Mouse (Mus musculus) spleen, adult 2 months (tissue): Measurements from ENCODE around the gene Crnkl1. TPM values are rescaled to one million over a fixed set of nuclear protein-coding genes. Genes with fewer than 3 reads are reported as not detected.
"Not testable (repeated sequence)": the region's sequence is repeated elsewhere in the genome, so short reads cannot be mapped to it uniquely, and the experiment has no call there.

Source experiments
- DNase-seq, 2 experiments: peaks; one replicate each; pipeline versions ENCODE4 v3.0.0 to v3.0.0-alpha.2; 2012 to 2021; ENCODE audit warnings: low spot score in 2 of 2, low read depth in 1 of 2
- H3K27ac ChIP-seq: fragments of 200-500 bp; 2 replicates; pipeline ENCODE4 v1.5.1; 2012; ENCODE audit warnings: low read length, inconsistent platforms; ENCODE audit not compliant: insufficient read depth
- H3K27me3 ChIP-seq: fragments of 200-500 bp; 2 replicates; pipeline ENCODE4 v1.6.1; 2012; ENCODE audit warnings: mild to moderate bottlenecking, moderate library complexity, low read length, inconsistent platforms; ENCODE audit not compliant: control insufficient read depth, insufficient read depth
- H3K36me3 ChIP-seq: fragments of 200-500 bp; 2 replicates; pipeline ENCODE4 v1.6.1; 2012; ENCODE audit warnings: mild to moderate bottlenecking, low read length, inconsistent platforms; ENCODE audit not compliant: control insufficient read depth, insufficient read depth
- H3K4me1 ChIP-seq: fragments of 200-500 bp; 2 replicates; pipeline ENCODE4 v1.6.1; 2011; ENCODE audit warnings: inconsistent platforms; ENCODE audit not compliant: control insufficient read depth, insufficient read depth, insufficient read length
- H3K4me3 ChIP-seq: fragments of 200-500 bp; 2 replicates; pipeline ENCODE4 v1.5.1; 2011; ENCODE audit warnings: mild to moderate bottlenecking, inconsistent platforms; ENCODE audit not compliant: insufficient read depth, insufficient read length; ENCODE audit errors: extremely low read depth
- CTCF ChIP-seq: fragments of 200-500 bp; IDR thresholded peaks from 2 replicates; pipeline ENCODE4 v1.5.1; 2011; ENCODE audit warnings: mild to moderate bottlenecking, inconsistent platforms; ENCODE audit not compliant: insufficient read depth, insufficient read length, insufficient replicate concordance; ENCODE audit errors: extremely low read depth
- POLR2A ChIP-seq: fragments of 200-500 bp; IDR thresholded peaks from 2 replicates; pipeline ENCODE4 v1.6.1; 2011; ENCODE audit warnings: low read depth, low read length, inconsistent platforms
- WGBS: fragments of 180-500 bp; shearing (Covaris S2); methylation state at CpG from one replicate; pipeline ENCODE4 v1.1.7; 2018; 5-methylcytosine and 5-hydroxymethylcytosine counted together
- polyA plus RNA-seq: library from polyadenylated mRNA; depleted of rRNA; stranded (reverse); fragments of >200 nt; gene quantifications from 2 replicates; pipeline ENCODE4 v1.2.3, GENCODE M21; 2012

The Crnkl1 gene
- polyA plus RNA-seq, 1 experiment, result 10.1 TPM

DNA sequence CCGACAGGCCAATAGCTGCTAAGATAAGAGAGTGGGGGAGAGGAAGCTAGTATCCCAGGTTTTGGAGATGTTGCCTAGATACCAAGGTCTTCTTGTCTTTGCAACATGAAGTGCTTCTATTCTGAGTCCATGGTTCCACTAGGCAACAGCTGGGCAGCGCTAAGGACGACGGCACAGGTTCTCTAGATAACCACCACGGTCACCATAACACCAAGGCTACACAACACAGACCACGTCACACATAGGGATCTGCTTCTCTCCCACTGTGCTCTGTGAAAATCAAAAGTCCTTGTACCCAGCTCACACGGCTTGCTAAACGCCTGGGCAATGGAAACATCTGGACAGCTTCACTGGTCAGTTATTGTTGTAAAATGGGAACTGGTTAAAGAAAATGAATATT, 2.2 kb upstream of the Crnkl1 start:
- DNase-seq, result no peak
- H3K36me3 ChIP-seq, result peaks cover 3% of the 10 kb centered on the region; the same call in 1 of the 2 replicates
- WGBS, result 79% methylated on average over 8 of the region's 8 CpGs
- TF ChIP-seq POLR2A, result no peak
- TF ChIP-seq CTCF, result no peak
- H3K4me3 ChIP-seq, result no peak overlapping the region
- no peak overlapping the region for H3K27ac ChIP-seq
- no peaks in the 10 kb centered on the region; the same call in 1 of the 2 replicates for H3K27me3 ChIP-seq
- no peaks in the 10 kb centered on the region for H3K4me1 ChIP-seq

DNA sequence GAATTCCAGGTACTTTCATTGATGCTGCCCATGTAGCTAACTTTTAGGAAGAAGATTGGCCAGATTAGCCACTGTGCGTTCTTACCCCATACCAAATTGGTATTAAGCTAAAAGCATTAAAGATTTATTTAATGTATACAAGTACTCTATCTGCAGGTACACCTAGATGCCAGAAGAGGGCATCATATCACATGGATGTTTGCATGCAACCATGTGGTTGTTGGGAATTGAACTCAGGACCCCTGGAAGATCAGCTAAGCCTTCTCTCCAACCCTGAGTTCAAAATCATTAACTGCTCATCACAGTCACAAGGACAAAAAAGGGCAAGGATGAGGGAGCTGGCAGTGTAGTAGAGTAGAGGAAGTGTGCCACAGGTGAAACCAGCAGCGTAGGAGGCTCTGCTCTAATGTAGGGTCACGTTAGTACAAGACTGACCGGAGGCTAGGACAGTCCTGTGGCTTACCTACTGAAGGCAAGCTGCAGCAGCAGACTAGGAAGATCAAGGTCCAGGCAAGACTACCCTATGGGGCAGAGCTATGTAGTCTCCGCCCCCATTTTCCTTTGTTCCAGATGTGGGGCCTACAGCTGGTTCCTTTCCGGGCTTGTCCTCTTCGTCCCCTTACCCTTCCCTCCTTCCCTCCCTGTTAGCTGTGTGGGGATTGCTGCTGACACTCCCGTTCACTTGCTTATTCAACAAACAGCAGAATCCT, 13.7 kb downstream of the Crnkl1 start:
- 90% methylated on average over 8 of the region's 8 CpGs for WGBS
- H3K4me1 ChIP-seq, result no peaks in the 10 kb centered on the region
- TF ChIP-seq POLR2A (no peak), CTCF (no peak)
- no peak for DNase-seq
- H3K27ac ChIP-seq, result no peak overlapping the region
- H3K36me3 ChIP-seq, result peaks cover 47% of the 10 kb centered on the region
- H3K4me3 ChIP-seq, result no peak overlapping the region
- H3K27me3 ChIP-seq, result no peaks in the 10 kb centered on the region

DNA sequence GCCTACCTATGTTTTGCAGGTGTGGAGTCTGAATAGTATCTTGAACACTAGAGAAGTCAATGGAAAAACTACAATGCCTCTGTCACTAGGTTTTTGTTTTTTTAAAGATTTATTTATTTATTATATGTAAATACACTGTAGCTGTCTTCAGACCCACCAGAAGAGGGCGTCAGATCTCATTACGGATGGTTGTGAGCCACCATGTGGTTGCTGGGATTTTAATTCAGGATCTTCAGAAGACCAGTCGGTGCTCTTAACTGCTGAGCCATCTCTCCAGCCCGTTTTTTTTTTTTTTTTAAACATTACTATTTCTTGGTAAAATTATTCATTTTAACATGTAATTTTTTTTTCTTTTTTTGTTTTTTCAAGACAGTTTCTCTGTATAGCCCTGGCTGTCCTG, 28.9 kb downstream of the Crnkl1 start:
- not testable (repeated sequence) for H3K4me3 ChIP-seq, H3K4me1 ChIP-seq, H3K36me3 ChIP-seq, DNase-seq, H3K27me3 ChIP-seq, H3K27ac ChIP-seq
- WGBS, result 68% methylated on average over 4 of the region's 4 CpGs

DNA sequence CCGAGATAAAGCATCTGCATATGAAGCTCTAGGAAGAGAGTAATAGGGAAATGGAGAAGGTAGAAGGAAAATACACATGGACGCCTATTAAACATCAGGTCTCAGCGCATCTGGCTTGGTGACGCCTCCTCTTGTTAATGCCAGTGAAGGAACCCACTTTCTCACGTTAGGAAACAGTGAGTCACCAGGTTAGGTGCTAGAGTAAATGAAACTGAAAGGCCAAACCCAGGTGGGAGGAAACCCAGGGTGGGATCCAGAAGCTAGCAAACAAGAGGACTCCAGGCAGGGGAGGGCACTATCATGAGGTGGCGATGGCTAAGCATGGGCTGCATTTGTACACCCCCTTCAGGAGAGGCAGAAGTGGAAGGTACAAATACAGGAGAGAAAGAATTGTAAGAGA, 29.7 kb downstream of the Crnkl1 start:
- peaks cover 3% of the 10 kb centered on the region for H3K36me3 ChIP-seq
- no peaks in the 10 kb centered on the region for H3K27me3 ChIP-seq
- peak in 1 of 2 experiments; percentile 26 for DNase-seq
- peaks cover 6% of the 10 kb centered on the region; the same call in 1 of the 2 replicates for H3K4me1 ChIP-seq
- WGBS, result 71% methylated on average over 6 of the region's 6 CpGs
- TF ChIP-seq CTCF, result no peak
- no peak for TF ChIP-seq POLR2A
- no peak overlapping the region for H3K4me3 ChIP-seq
- H3K27ac ChIP-seq, result no peak overlapping the region

DNA sequence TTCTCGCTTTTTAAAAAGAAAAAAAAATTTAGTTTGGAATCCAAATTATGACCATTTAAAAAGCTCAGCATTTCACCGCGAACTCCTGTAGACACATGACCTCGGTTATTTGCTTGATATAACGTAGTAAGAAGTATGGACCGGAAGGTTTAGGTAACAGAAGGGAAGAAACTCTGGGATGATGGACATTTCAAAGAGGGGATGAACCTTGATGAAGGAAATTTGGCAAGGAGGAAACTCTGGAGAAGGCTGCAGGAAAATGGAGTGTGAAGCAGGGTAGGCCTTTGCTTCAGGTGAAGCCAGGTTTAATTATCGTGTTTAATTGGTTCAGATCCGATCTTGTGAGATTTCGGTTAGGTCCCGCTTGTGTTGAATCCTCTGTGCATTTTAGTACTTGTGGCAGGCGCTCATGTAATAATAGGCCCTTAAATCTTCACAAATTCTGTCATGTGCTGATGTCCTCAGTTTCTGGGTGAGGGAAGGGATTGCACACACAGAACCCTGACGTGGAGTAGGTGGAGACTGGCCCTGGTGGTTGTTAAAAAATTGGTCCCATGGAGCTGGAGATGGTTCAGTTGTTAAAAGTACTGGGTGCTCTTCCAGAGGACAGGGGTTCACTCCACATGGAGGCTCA, 30.7 kb downstream of the Crnkl1 start:
- Histone ChIP-seq H3K4me1 (peaks cover 6% of the 10 kb centered on the region; the same call in 1 of the 2 replicates), H3K27ac (no peak overlapping the region), H3K27me3 (no peaks in the 10 kb centered on the region), H3K36me3 (peaks cover 3% of the 10 kb centered on the region), H3K4me3 (peak overlapping the region; percentile 93; the same call in 1 of the 2 replicates)
- TF ChIP-seq POLR2A (no peak), CTCF (no peak)
- no peak for DNase-seq
- WGBS, result 38% methylated on average over 12 of the region's 12 CpGs

DNA sequence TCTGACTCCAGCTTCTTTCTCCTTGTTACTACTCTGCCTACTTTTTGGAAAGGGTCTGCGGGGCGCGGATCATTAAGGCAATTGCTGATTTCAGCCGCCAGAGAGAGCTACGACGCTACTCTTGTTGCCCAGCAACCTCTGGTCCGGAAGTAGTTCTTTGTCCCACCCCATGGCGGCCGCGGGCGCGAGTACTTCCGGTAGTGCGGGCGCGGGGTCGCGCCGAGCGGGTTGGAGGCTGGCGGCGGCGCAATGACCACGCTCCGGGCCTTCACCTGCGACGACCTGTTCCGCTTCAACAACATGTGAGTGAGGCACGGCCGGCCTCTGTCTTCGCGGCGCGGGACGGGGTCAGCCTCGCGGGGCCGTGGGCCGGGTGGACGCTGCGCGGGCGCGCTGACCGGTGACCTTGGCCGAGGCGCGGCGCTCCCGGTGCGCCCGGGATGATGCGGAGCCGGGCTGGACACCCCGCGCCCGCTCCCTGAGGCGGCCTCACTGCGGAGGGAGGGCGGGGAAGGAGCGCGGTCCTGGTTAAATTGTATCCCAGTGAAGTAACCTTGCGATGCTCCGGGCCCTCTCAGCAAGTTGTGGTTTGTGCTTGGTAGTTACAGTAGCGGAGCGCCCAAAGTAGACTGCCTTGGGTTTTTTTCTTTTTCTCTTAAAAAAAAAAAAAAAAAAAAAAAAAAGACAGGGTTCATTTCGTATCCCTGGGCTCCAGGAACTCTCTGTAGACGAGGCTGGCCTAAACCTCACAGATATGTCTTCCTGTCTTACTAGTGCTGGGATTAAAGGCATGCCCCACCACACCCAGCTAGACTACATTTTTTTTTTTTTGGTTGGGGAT, 31.5 kb downstream of the Crnkl1 start:
- H3K27ac ChIP-seq, result peak overlapping the region; percentile 51
- no peak for TF ChIP-seq POLR2A
- TF ChIP-seq CTCF, result peak; percentile 41; the same call in 1 of the 2 replicates
- DNase-seq, result peak; percentile 62 to 84
- peaks cover 6% of the 10 kb centered on the region; the same call in 1 of the 2 replicates for H3K4me1 ChIP-seq
- no peaks in the 10 kb centered on the region for H3K36me3 ChIP-seq
- under 1% methylated on average over 68 of the region's 68 CpGs for WGBS
- no peaks in the 10 kb centered on the region for H3K27me3 ChIP-seq
- H3K4me3 ChIP-seq, result peak overlapping the region; percentile 93

DNA sequence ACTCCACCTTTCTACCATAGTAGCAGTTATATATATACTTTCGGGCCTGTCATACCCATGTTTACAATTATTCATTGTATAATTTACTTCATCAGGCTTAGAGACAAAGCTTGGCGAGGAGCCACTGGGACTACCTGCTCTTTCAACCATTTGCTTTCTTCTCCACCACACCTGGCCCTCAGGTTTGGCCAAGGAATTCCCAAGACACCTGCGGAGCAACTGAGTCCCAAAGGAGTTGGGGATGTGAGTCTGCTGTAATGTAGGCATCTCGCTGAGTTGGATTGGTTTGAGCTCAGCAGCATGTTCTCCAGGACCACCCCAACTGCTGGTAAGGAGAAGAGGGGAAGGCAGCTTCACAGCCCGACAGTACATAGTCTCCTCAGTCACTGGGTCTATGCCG, 33.0 kb downstream of the Crnkl1 start, which contains the start of gene Naa20:
TSS of gene Naa20 (plus strand) at position 239 of the 400 bp plus-strand sequence.
- Histone ChIP-seq H3K36me3 (no peaks in the 10 kb centered on the region), H3K27me3 (no peaks in the 10 kb centered on the region), H3K4me3 (no peak within 1 kb of the TSS), H3K27ac (no peak within 1 kb of the TSS), H3K4me1 (peaks cover 6% of the 10 kb centered on the region; the same call in 1 of the 2 replicates)
- 92% methylated on average over 6 of the region's 6 CpGs for WGBS
- TF ChIP-seq CTCF (no peak), POLR2A (no peak)
- DNase-seq, result no peak

DNA sequence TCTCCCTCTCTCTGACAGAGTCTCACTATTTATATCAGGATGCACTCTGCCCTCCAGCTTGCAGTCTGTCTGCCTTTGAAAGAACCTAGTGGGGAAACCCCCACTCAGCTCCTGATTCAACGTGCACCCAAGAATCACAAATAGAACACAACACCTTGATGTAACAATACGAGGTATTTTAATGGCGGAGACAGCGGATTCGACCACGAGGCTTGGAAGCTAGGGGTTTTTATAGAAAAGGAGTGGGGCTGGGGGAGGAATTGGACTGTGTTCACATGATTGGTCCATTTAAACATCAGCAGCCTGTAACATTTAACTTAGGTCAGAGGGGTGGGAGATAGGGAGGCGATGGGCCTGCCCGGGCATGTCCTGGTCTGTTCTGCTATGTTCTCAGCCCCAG, 34.5 kb downstream of the Crnkl1 start:
- H3K4me3 ChIP-seq, H3K36me3 ChIP-seq, H3K27ac ChIP-seq, H3K27me3 ChIP-seq, H3K4me1 ChIP-seq, DNase-seq: not testable (repeated sequence)
- WGBS, result 83% methylated on average over 8 of the region's 8 CpGs
